Mouse (Mus musculus) kidney, embryonic 15.5 days (tissue): ENCODE results near the gene Ksr1. TPM values are rescaled to one million over a fixed set of nuclear protein-coding genes. Genes with fewer than 3 reads are reported as not detected.

Experiments used
- ATAC-seq: fragments of 200-750 bp; cut with Nextera tagmentation; replicated peaks from 2 replicates; pipeline ENCODE4 v1.8.0; 2017; ENCODE audit warnings: moderate TSS enrichment; ENCODE audit not compliant: low FRiP score
- H3K27ac ChIP-seq: fragments of 300-500 bp; sonication (generic); 2 replicates; pipeline ENCODE4 v1.5.1; 2015; ENCODE audit warnings: mild to moderate bottlenecking, inconsistent platforms
- H3K27me3 ChIP-seq: fragments of 300-500 bp; sonication (generic); 2 replicates; pipeline ENCODE4 v1.6.1; 2015; ENCODE audit warnings: inconsistent platforms
- H3K36me3 ChIP-seq: fragments of 300-500 bp; sonication (generic); 2 replicates; pipeline ENCODE4 v1.6.1; 2015; ENCODE audit warnings: inconsistent platforms
- H3K4me1 ChIP-seq: fragments of 300-500 bp; sonication (generic); 2 replicates; pipeline ENCODE4 v1.6.1; 2015; ENCODE audit warnings: inconsistent platforms
- H3K4me2 ChIP-seq: fragments of 300-500 bp; sonication (generic); 2 replicates; pipeline ENCODE4 v1.6.1; 2015; ENCODE audit warnings: moderate library complexity, mild to moderate bottlenecking, inconsistent platforms
- H3K4me3 ChIP-seq: fragments of 300-500 bp; sonication (generic); replicated peaks from 2 replicates; pipeline ENCODE4 v1.5.1; 2015; ENCODE audit warnings: mild to moderate bottlenecking, inconsistent platforms
- H3K9ac ChIP-seq: fragments of 300-500 bp; sonication (generic); 2 replicates; pipeline ENCODE4 v1.6.1; 2015; ENCODE audit warnings: mild to moderate bottlenecking, inconsistent platforms
- H3K9me3 ChIP-seq: fragments of 300-500 bp; sonication (generic); replicated peaks from 2 replicates; pipeline ENCODE4 v1.6.1; 2016; ENCODE audit warnings: inconsistent platforms
- WGBS: fragments of 180-500 bp; shearing (Covaris S2); methylation state at CpG from one replicate; pipeline ENCODE4 v1.1.7; 2015; ENCODE audit warnings: mixed read lengths; 5-methylcytosine and 5-hydroxymethylcytosine counted together
- polyA plus RNA-seq: library from polyadenylated mRNA; unstranded; fragments of >200 nt; fragmentation: Nextera tagmentation; extraction: Ambion mirVana; gene quantifications from 2 replicates; pipeline ENCODE4 v1.2.1, GENCODE M21; 2015

Ksr1 gene
- polyA plus RNA-seq, 1 experiment from 2014 or later, result 3.3 TPM

GRCm38 (mm10) chr11:79058610-79059009 is 87.6 kb downstream of the Ksr1 start:
- Histone ChIP-seq H3K27me3 (no peaks in the 10 kb centered on the region), H3K4me1 (peaks cover 40% of the 10 kb centered on the region), H3K9ac (no peak overlapping the region), H3K4me2 (no peak overlapping the region), H3K27ac (no peak overlapping the region), H3K9me3 (no peaks in the 10 kb centered on the region), H3K36me3 (no peaks in the 10 kb centered on the region), H3K4me3 (no peak overlapping the region)
- 75% methylated on average over 6 of the region's 6 CpGs for WGBS
- no peak for ATAC-seq

GRCm38 (mm10) chr11:79057809-79058208 is 88.4 kb downstream of the Ksr1 start:
- Histone ChIP-seq H3K4me1 (peaks cover 40% of the 10 kb centered on the region), H3K36me3 (no peaks in the 10 kb centered on the region), H3K27ac (no peak overlapping the region), H3K27me3 (no peaks in the 10 kb centered on the region), H3K9ac (no peak overlapping the region), H3K4me2 (no peak overlapping the region), H3K9me3 (no peaks in the 10 kb centered on the region), H3K4me3 (no peak overlapping the region)
- 27% methylated on average over 4 of the region's 4 CpGs for WGBS
- no peak for ATAC-seq

DNA sequence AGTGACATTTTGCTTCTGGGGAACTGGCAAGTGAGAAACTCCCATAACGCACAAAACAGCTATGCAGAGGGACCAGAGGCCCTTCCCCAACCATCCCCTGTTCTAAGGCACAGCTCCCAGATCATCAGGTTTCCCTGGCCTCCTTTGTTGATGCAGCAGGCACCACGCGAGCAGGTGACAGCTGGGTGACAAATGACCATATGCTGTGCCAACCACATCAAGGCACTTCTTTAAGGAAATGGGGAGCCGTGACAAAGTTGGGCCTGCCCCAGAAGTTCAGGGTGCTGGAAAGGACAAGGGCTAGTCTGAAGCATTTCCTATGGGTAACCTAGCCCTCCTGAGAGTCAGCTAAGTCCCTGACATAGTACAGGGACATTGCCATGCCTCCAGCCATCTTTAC is 89.3 kb downstream of the Ksr1 start:
- no peak for ATAC-seq
- no peak overlapping the region for H3K27ac ChIP-seq
- peaks cover 40% of the 10 kb centered on the region for H3K4me1 ChIP-seq
- 28% methylated on average over 4 of the region's 4 CpGs for WGBS
- no peaks in the 10 kb centered on the region for H3K27me3 ChIP-seq
- H3K9ac ChIP-seq, result no peak overlapping the region
- no peak overlapping the region for H3K4me2 ChIP-seq
- no peaks in the 10 kb centered on the region for H3K36me3 ChIP-seq
- H3K9me3 ChIP-seq, result no peaks in the 10 kb centered on the region
- no peak overlapping the region for H3K4me3 ChIP-seq

- Histone ChIP-seq H3K4me3 (no peak overlapping the region), H3K9ac (no peak overlapping the region), H3K4me2 (no peak overlapping the region), H3K9me3 (no peaks in the 10 kb centered on the region), H3K27me3 (no peaks in the 10 kb centered on the region), H3K4me1 (peaks cover 40% of the 10 kb centered on the region), H3K36me3 (no peaks in the 10 kb centered on the region), H3K27ac (0 out of 2 replicates have a peak overlapping the region, but pooled peaks have one; percentile 49)
- ATAC-seq, result no peak
- WGBS, result 67% methylated on average over 2 of the region's 2 CpGs
Measured at GRCm38 (mm10) chr11:79056027-79056426, 90.2 kb downstream of the Ksr1 start.

GRCm38 (mm10) chr11:79055161-79055560 is 91.0 kb downstream of the Ksr1 start:
- 71% methylated on average over 8 of the region's 8 CpGs for WGBS
- H3K9me3 ChIP-seq, result no peaks in the 10 kb centered on the region
- no peak overlapping the region for H3K4me3 ChIP-seq
- no peak overlapping the region for H3K4me2 ChIP-seq
- no peaks in the 10 kb centered on the region for H3K36me3 ChIP-seq
- no peak; the same call in 1 of the 2 replicates for ATAC-seq
- H3K4me1 ChIP-seq, result peaks cover 40% of the 10 kb centered on the region
- peak overlapping the region; percentile 49 for H3K27ac ChIP-seq
- no peak overlapping the region for H3K9ac ChIP-seq
- no peaks in the 10 kb centered on the region for H3K27me3 ChIP-seq

GRCm38 (mm10) chr11:79054161-79055152 is 91.8 kb downstream of the Ksr1 start:
- H3K4me3 ChIP-seq, result no peak overlapping the region
- ATAC-seq, result peak; percentile 55; the same call in 1 of the 2 replicates
- no peaks in the 10 kb centered on the region for H3K36me3 ChIP-seq
- H3K9ac ChIP-seq, result no peak overlapping the region
- peaks cover 35% of the 10 kb centered on the region for H3K4me1 ChIP-seq
- H3K9me3 ChIP-seq, result no peaks in the 10 kb centered on the region
- peak overlapping the region; percentile 49 for H3K27ac ChIP-seq
- no peaks in the 10 kb centered on the region for H3K27me3 ChIP-seq
- WGBS, result 70% methylated on average over 9 of the region's 9 CpGs
- H3K4me2 ChIP-seq, result no peak overlapping the region

- Histone ChIP-seq H3K9me3 (no peaks in the 10 kb centered on the region), H3K27ac (no peak overlapping the region)
Measured at GRCm38 (mm10) chr11:79053437-79053836, 92.8 kb downstream of the Ksr1 start.

DNA sequence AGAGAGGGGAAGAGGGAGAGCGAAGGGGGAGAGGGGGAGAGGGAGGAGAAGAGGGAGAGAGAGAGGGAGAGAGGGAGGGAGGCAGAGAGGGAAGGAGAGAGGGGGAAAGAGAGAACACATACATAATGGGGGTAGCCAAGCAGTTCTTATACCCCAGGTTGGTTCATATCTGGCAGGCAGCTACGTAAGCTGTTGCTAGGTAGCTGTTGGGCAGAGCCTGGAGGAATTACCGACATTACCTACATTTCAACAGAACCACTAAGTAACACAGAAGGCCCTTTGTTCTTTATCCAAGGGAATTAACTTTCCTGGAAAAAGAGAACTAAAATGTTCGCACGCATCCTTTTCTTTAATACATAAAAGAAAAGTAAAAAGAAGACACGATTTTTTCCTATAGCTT is 93.4 kb downstream of the Ksr1 start:
- Histone ChIP-seq H3K4me1 (peaks cover 29% of the 10 kb centered on the region), H3K4me3 (no peak overlapping the region), H3K27ac (no peak overlapping the region), H3K27me3 (no peaks in the 10 kb centered on the region), H3K9me3 (no peaks in the 10 kb centered on the region), H3K9ac (no peak overlapping the region), H3K36me3 (no peaks in the 10 kb centered on the region), H3K4me2 (no peak overlapping the region)
- WGBS, result 86% methylated on average over 6 of the region's 6 CpGs
- no peak for ATAC-seq

More at GRCm38 (mm10) chr11:79053437-79053836, 92.8 kb downstream of the Ksr1 start:
- Histone ChIP-seq H3K4me2 (no peak overlapping the region), H3K9ac (no peak overlapping the region), H3K27me3 (no peaks in the 10 kb centered on the region), H3K4me1 (peaks cover 31% of the 10 kb centered on the region), H3K4me3 (no peak overlapping the region), H3K36me3 (no peaks in the 10 kb centered on the region)
- no peak for ATAC-seq

DNA sequence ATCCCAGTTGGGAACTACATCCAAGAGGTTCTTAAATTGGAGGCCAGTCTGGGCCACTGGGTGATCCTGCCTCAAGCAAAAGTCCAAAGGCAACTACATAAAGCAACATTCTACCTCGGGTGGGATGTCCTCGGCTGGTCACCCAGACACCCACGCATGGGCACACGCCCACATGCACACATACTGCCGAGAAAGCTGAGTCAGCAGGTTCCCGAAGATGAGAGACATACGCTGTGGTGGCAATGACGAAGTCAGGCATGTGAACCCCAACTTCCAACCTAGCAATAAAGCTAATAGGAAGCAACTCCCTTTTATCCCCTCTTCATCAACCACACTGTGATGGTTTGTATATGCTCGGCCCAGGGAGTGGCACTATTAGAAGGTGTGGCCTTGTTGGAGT is 94.7 kb downstream of the Ksr1 start:
- H3K9me3 ChIP-seq, result no peaks in the 10 kb centered on the region
- peaks cover 29% of the 10 kb centered on the region for H3K4me1 ChIP-seq
- no peak overlapping the region for H3K4me3 ChIP-seq
- no peaks in the 10 kb centered on the region for H3K27me3 ChIP-seq
- H3K4me2 ChIP-seq, result no peak overlapping the region
- no peak for ATAC-seq
- no peaks in the 10 kb centered on the region for H3K36me3 ChIP-seq
- H3K9ac ChIP-seq, result no peak overlapping the region
- H3K27ac ChIP-seq, result no peak overlapping the region
- WGBS, result 85% methylated on average over 9 of the region's 9 CpGs

DNA sequence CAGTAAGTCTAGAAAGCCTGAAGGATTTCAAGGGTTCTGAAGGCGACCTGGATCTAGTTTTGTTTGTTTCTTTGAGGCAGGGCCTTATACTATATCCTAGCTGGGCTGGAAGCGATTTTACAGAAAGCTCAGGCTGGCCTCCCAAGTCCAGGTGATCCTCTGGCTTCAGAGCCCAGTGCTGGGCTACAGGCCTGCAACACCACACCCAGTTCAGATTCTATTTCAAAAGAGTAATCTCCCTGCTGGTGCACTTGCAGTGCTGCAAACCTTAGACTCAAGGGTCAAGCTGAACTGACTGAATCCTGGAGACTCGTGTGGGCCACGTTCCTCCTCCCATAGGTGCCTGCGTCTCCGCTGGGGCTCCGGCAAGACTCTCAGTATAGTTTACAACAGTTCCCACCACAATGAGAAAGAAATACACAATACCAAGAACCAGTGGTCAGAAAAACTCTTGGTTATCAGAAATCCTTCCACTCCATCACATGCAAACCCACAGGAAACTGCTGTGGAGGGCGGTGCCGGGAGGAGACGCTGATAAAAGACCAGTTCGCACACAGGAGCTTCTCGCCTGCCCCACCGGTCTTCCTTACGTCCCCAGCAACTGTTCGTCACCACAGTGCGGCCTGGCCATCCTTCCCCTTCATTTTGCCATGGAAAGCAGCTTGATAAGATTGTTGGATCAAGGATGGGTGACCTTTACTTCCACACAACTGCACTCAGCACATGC is 95.3 kb downstream of the Ksr1 start:
- Histone ChIP-seq H3K4me1 (peaks cover 34% of the 10 kb centered on the region), H3K27ac (no peak overlapping the region), H3K4me3 (no peak overlapping the region), H3K9ac (no peak overlapping the region), H3K27me3 (no peaks in the 10 kb centered on the region), H3K9me3 (no peaks in the 10 kb centered on the region), H3K36me3 (no peaks in the 10 kb centered on the region), H3K4me2 (no peak overlapping the region)
- 88% methylated on average over 16 of the region's 16 CpGs for WGBS
- ATAC-seq, result no peak

DNA sequence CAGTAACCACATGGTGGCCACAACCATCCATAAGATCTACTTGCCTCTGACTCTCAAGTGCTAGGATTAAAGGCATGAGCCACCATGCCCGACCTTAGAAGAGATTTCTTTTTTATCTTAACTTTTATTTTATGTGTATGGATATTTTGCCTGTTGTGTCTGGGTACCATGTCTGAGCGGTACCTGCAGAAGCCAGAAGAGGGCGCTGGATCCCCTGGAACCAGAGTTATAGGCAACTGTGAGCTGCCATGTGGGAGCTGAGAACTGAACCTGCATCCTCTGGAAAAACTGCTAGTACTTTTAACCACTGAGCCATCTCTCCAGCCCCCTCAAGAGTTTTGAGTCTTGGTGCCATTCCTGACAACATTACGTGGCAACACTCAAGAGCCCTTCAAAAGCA is 97.3 kb downstream of the Ksr1 start:
- no peak for ATAC-seq
- Histone ChIP-seq H3K27ac (no peak overlapping the region), H3K4me3 (no peak overlapping the region), H3K9ac (no peak overlapping the region), H3K4me2 (no peak overlapping the region), H3K9me3 (no peaks in the 10 kb centered on the region), H3K4me1 (peaks cover 25% of the 10 kb centered on the region), H3K27me3 (no peaks in the 10 kb centered on the region), H3K36me3 (peaks cover 7% of the 10 kb centered on the region; the same call in 1 of the 2 replicates)
- 80% methylated on average over 4 of the region's 4 CpGs for WGBS

DNA sequence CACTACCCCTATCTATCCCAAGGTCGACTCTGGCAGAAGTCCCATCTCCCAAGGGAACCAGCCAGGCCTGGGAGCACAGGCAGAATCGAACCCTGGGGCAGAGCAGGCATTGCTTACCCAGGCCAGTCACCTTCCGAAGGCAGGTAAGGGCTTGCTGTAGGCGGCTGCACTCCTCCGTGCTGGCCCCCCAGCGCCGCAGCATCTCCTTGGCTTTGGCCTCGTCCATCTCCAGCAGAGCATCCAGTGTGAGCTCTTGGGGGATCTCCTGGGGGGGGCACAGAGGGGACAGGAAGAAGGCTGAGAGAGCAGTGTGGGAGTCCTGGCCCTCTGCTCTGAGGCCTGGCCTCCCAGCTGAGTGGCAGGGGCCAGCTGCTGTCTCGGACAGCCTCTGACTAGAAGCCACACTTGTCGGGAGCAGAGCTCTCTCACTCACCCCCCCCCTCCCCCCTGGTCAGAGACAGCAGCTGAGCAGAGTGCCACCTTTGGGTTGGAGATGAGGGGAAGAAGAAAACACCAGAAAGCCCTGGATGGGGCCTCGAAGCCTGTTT is 99.0 kb downstream of the Ksr1 start:
- no peaks in the 10 kb centered on the region for H3K27me3 ChIP-seq
- peak; percentile 40; the same call in 1 of the 2 replicates for ATAC-seq
- no peak overlapping the region for H3K4me2 ChIP-seq
- peaks cover 25% of the 10 kb centered on the region for H3K4me1 ChIP-seq
- no peaks in the 10 kb centered on the region for H3K9me3 ChIP-seq
- peak overlapping the region; percentile 65; the same call in 1 of the 2 replicates for H3K27ac ChIP-seq
- no peak overlapping the region for H3K4me3 ChIP-seq
- WGBS, result 51% methylated on average over 11 of the region's 11 CpGs
- peaks cover 12% of the 10 kb centered on the region; the same call in 1 of the 2 replicates for H3K36me3 ChIP-seq
- no peak overlapping the region for H3K9ac ChIP-seq
